Mouse (Mus musculus): ENCODE measurements around the gene Grid2. TPM values are rescaled to one million over a fixed set of nuclear protein-coding genes. Genes with fewer than 3 reads are reported as not detected.
A peak's percentile ranks its signal among the peaks of the same experiment; 100 is the strongest.

The Grid2 gene
- polyA plus RNA-seq, 1 experiment from 2014 or later: 2.2 TPM

GRCm38 (mm10) chr6:64313132-64313531 lies 1057.5 kb downstream of the Grid2 start:
- Histone ChIP-seq H3K4me2 (replicated peaks; ENCODE audit: low read depth, low read length) (no peak overlapping the region), H3K9me3 (ENCODE audit: control insufficient read depth, low read depth, low read length) (no peaks in the 10 kb centered on the region), H3K27ac (ENCODE audit: low read length) (no peak overlapping the region), H3K36me3 (ENCODE audit: control insufficient read depth, insufficient read depth, low read length) (no peaks in the 10 kb centered on the region), H3K4me1 (ENCODE audit: control insufficient read depth, insufficient read depth, low read length) (no peaks in the 10 kb centered on the region), H3K9ac (replicated peaks; ENCODE audit: low read depth, low read length) (no peak overlapping the region), H3K27me3 (ENCODE audit: control insufficient read depth, insufficient read depth, low read length) (no peaks in the 10 kb centered on the region), H3K4me3 (ENCODE audit: low read depth, low read length) (no peak overlapping the region)
- 89% methylated on average over 1 of the region's 1 CpGs for WGBS
- no peak for ATAC-seq (ENCODE audit: insufficient number of reproducible peaks, insufficient read depth, low FRiP score, low read depth)

DNA sequence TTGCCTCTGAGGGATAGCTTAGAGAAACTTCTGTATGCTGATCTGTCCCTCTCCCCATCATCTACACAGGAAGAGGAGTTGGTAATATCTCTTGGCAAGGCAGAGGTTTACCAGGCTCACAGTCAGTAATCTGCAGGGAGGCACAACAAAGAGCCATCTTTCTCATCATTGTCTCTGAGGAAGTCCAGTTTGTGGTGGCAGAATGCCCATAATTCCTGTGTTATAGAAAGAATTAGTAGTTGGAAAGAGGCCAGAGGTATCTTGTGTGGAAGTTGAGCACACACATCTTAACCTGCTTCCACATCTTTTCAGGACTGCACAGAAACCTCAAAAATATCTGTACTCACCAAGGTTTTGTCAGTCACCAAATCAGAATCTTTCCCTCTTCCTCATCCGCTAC lies 1071.3 kb downstream of the Grid2 start:
- no peak for ATAC-seq (ENCODE audit: insufficient number of reproducible peaks, insufficient read depth, low FRiP score, low read depth)
- Histone ChIP-seq H3K27ac (ENCODE audit: low read length) (no peak overlapping the region), H3K9ac (replicated peaks; ENCODE audit: low read depth, low read length) (no peak overlapping the region), H3K4me1 (ENCODE audit: control insufficient read depth, insufficient read depth, low read length) (no peaks in the 10 kb centered on the region), H3K4me3 (ENCODE audit: low read depth, low read length) (no peak overlapping the region), H3K36me3 (ENCODE audit: control insufficient read depth, insufficient read depth, low read length) (no peaks in the 10 kb centered on the region), H3K9me3 (ENCODE audit: control insufficient read depth, low read depth, low read length) (no peaks in the 10 kb centered on the region), H3K27me3 (ENCODE audit: control insufficient read depth, insufficient read depth, low read length) (no peaks in the 10 kb centered on the region), H3K4me2 (replicated peaks; ENCODE audit: low read depth, low read length) (no peak overlapping the region)
- 90% methylated on average over 1 of the region's 1 CpGs for WGBS

- ATAC-seq (ENCODE audit: insufficient number of reproducible peaks, insufficient read depth, low FRiP score, low read depth): no peak
- Histone ChIP-seq H3K4me1 (ENCODE audit: control insufficient read depth, insufficient read depth, low read length) (no peaks in the 10 kb centered on the region), H3K36me3 (ENCODE audit: control insufficient read depth, insufficient read depth, low read length) (no peaks in the 10 kb centered on the region), H3K27ac (ENCODE audit: low read length) (no peak overlapping the region), H3K4me2 (replicated peaks; ENCODE audit: low read depth, low read length) (no peak overlapping the region), H3K27me3 (ENCODE audit: control insufficient read depth, insufficient read depth, low read length) (no peaks in the 10 kb centered on the region), H3K9me3 (ENCODE audit: control insufficient read depth, low read depth, low read length) (no peaks in the 10 kb centered on the region), H3K4me3 (ENCODE audit: low read depth, low read length) (no peak overlapping the region), H3K9ac (replicated peaks; ENCODE audit: low read depth, low read length) (no peak overlapping the region)
- 51% methylated on average over 3 of the region's 3 CpGs for WGBS
Observed at GRCm38 (mm10) chr6:64327876-64328275, 1072.2 kb downstream of the Grid2 start.

DNA sequence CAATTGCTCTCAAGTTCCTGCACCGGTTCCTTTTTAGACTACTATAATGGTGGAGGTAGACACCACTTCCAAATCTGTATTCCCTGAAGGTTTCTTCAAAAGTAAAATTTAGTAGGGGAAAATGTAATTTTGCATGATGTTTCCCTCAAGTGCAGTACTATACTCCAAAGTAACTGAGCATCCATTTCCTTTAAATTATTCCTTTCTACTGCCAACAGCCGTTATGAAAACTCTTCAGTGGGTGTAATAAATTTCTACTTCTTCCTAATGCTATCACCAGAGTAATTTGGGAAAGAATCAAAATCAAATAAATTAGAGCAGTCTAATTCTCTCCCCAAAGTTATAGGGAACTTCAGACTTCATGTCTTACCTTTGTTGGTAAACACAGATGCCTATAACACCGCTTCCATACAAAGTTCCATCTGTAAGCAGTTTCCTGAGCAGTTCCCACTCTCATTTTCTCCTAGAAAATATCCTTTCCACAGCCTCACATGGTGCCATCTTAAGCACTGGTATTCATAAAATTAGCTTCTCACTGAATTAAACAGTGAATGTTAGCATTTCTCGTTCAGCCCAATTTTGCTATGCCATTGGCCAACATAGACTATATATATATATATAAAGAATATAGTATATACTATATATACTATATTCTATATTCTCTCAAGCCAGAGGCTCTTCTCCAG lies 1142.9 kb downstream of the Grid2 start:
- H3K27me3 ChIP-seq (ENCODE audit: control insufficient read depth, insufficient read depth, low read length): no peaks in the 10 kb centered on the region
- H3K4me2 ChIP-seq (replicated peaks; ENCODE audit: low read depth, low read length): no peak overlapping the region
- no peaks in the 10 kb centered on the region for H3K9me3 ChIP-seq (ENCODE audit: control insufficient read depth, low read depth, low read length)
- H3K4me1 ChIP-seq (ENCODE audit: control insufficient read depth, insufficient read depth, low read length): no peaks in the 10 kb centered on the region
- H3K4me3 ChIP-seq (ENCODE audit: low read depth, low read length): no peak overlapping the region
- H3K27ac ChIP-seq (ENCODE audit: low read length): no peak overlapping the region
- no peaks in the 10 kb centered on the region for H3K36me3 ChIP-seq (ENCODE audit: control insufficient read depth, insufficient read depth, low read length)
- ATAC-seq (ENCODE audit: insufficient number of reproducible peaks, insufficient read depth, low FRiP score, low read depth): no peak
- 94% methylated on average over 4 of the region's 4 CpGs for WGBS
- H3K9ac ChIP-seq (replicated peaks; ENCODE audit: low read depth, low read length): no peak overlapping the region

GRCm38 (mm10) chr6:64427658-64428057 lies 1172.0 kb downstream of the Grid2 start:
- no peaks in the 10 kb centered on the region for H3K9me3 ChIP-seq (ENCODE audit: control insufficient read depth, low read depth, low read length)
- no peak overlapping the region for H3K9ac ChIP-seq (replicated peaks; ENCODE audit: low read depth, low read length)
- no peak overlapping the region for H3K4me3 ChIP-seq (ENCODE audit: low read depth, low read length)
- H3K27ac ChIP-seq (ENCODE audit: low read length): no peak overlapping the region
- no peak overlapping the region for H3K4me2 ChIP-seq (replicated peaks; ENCODE audit: low read depth, low read length)
- H3K4me1 ChIP-seq (ENCODE audit: control insufficient read depth, insufficient read depth, low read length): no peaks in the 10 kb centered on the region
- H3K27me3 ChIP-seq (ENCODE audit: control insufficient read depth, insufficient read depth, low read length): no peaks in the 10 kb centered on the region
- ATAC-seq (ENCODE audit: insufficient number of reproducible peaks, insufficient read depth, low FRiP score, low read depth): no peak
- H3K36me3 ChIP-seq (ENCODE audit: control insufficient read depth, insufficient read depth, low read length): no peaks in the 10 kb centered on the region

- H3K4me2 ChIP-seq (replicated peaks; ENCODE audit: low read depth, low read length): no peak overlapping the region
- no peak for ATAC-seq (ENCODE audit: insufficient number of reproducible peaks, insufficient read depth, low FRiP score, low read depth)
- no peak overlapping the region for H3K27ac ChIP-seq (ENCODE audit: low read length)
- WGBS: 46% methylated on average over 1 of the region's 1 CpGs
- H3K4me3 ChIP-seq (ENCODE audit: low read depth, low read length): no peak overlapping the region
- H3K9ac ChIP-seq (replicated peaks; ENCODE audit: low read depth, low read length): no peak overlapping the region
- no peaks in the 10 kb centered on the region for H3K27me3 ChIP-seq (ENCODE audit: control insufficient read depth, insufficient read depth, low read length)
- H3K9me3 ChIP-seq (ENCODE audit: control insufficient read depth, low read depth, low read length): no peaks in the 10 kb centered on the region
- no peaks in the 10 kb centered on the region for H3K4me1 ChIP-seq (ENCODE audit: control insufficient read depth, insufficient read depth, low read length)
- H3K36me3 ChIP-seq (ENCODE audit: control insufficient read depth, insufficient read depth, low read length): no peaks in the 10 kb centered on the region
Observed at GRCm38 (mm10) chr6:64428898-64429297, 1173.2 kb downstream of the Grid2 start.

GRCm38 (mm10) chr6:64448127-64448526 lies 1192.5 kb downstream of the Grid2 start:
- H3K9ac ChIP-seq (replicated peaks; ENCODE audit: low read depth, low read length): no peak overlapping the region
- no peak overlapping the region for H3K27ac ChIP-seq (ENCODE audit: low read length)
- no peak overlapping the region for H3K4me2 ChIP-seq (replicated peaks; ENCODE audit: low read depth, low read length)
- no peaks in the 10 kb centered on the region for H3K27me3 ChIP-seq (ENCODE audit: control insufficient read depth, insufficient read depth, low read length)
- WGBS: 80% methylated on average over 5 of the region's 5 CpGs
- ATAC-seq (ENCODE audit: insufficient number of reproducible peaks, insufficient read depth, low FRiP score, low read depth): no peak
- no peaks in the 10 kb centered on the region for H3K9me3 ChIP-seq (ENCODE audit: control insufficient read depth, low read depth, low read length)
- no peaks in the 10 kb centered on the region for H3K4me1 ChIP-seq (ENCODE audit: control insufficient read depth, insufficient read depth, low read length)
- no peaks in the 10 kb centered on the region for H3K36me3 ChIP-seq (ENCODE audit: control insufficient read depth, insufficient read depth, low read length)
- no peak overlapping the region for H3K4me3 ChIP-seq (ENCODE audit: low read depth, low read length)

DNA sequence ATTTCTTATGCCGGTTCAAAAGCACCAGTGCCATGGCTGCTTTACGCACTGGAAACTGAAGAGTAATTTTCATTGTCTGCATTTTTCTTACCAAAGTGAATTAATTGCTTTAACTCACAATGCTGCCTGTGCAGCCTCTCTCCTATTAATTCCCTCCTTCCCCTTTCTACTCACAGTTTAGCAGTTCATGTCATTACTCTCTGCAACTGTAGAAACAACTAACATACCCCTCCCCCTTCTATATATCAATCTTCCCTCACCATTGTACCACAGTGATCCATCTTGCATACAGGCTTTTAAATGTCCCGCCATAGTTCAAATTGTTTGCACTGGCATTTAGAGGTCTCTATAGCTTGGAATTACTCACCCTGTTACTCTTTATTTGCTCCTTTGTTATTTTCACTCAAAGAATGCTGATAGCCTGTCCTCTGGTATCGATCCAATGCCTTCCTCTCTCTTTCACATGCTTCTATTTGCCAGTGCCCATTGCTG lies 1193.2 kb downstream of the Grid2 start:
- H3K4me1 ChIP-seq (ENCODE audit: control insufficient read depth, insufficient read depth, low read length): no peaks in the 10 kb centered on the region
- no peak overlapping the region for H3K9ac ChIP-seq (replicated peaks; ENCODE audit: low read depth, low read length)
- no peaks in the 10 kb centered on the region for H3K9me3 ChIP-seq (ENCODE audit: control insufficient read depth, low read depth, low read length)
- WGBS: 44% methylated on average over 4 of the region's 4 CpGs
- H3K4me3 ChIP-seq (ENCODE audit: low read depth, low read length): no peak overlapping the region
- H3K36me3 ChIP-seq (ENCODE audit: control insufficient read depth, insufficient read depth, low read length): no peaks in the 10 kb centered on the region
- H3K4me2 ChIP-seq (replicated peaks; ENCODE audit: low read depth, low read length): no peak overlapping the region
- ATAC-seq (ENCODE audit: insufficient number of reproducible peaks, insufficient read depth, low FRiP score, low read depth): 0 out of 2 replicates have a peak, but pooled peaks have one; percentile 53
- no peaks in the 10 kb centered on the region for H3K27me3 ChIP-seq (ENCODE audit: control insufficient read depth, insufficient read depth, low read length)
- no peak overlapping the region for H3K27ac ChIP-seq (ENCODE audit: low read length)

DNA sequence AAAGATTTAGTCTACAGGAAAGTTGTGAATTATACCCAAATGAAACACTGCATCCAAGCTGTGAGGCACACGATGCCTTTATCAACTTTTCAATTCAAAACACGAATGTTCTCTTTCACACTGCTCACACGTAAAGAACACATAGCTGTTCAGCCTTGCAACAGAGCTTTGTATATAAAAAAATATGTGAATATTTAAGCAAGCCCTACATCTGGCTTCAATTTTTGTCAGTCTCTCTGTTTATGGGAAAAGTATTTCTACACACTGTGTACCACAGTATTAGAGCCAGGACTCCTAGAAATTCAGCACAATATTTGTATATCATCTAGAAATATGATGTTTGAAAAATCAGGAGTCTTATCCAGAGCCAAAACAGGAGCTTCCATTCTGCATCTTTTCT lies 1195.1 kb downstream of the Grid2 start:
- no peak for ATAC-seq (ENCODE audit: insufficient number of reproducible peaks, insufficient read depth, low FRiP score, low read depth)
- 87% methylated on average over 3 of the region's 3 CpGs for WGBS
- H3K9ac ChIP-seq (replicated peaks; ENCODE audit: low read depth, low read length): no peak overlapping the region

More for the DNA sequence above, 1195.1 kb downstream of the Grid2 start:
- Histone ChIP-seq H3K9me3 (ENCODE audit: control insufficient read depth, low read depth, low read length) (no peaks in the 10 kb centered on the region), H3K27me3 (ENCODE audit: control insufficient read depth, insufficient read depth, low read length) (no peaks in the 10 kb centered on the region), H3K4me1 (ENCODE audit: control insufficient read depth, insufficient read depth, low read length) (no peaks in the 10 kb centered on the region), H3K27ac (ENCODE audit: low read length) (no peak overlapping the region), H3K4me3 (ENCODE audit: low read depth, low read length) (no peak overlapping the region), H3K36me3 (ENCODE audit: control insufficient read depth, insufficient read depth, low read length) (no peaks in the 10 kb centered on the region), H3K4me2 (replicated peaks; ENCODE audit: low read depth, low read length) (no peak overlapping the region)
